Mouse (Mus musculus) liver, adult 2 months (tissue): ENCODE data around the gene 1110008P14Rik.

Source experiments
- CTCF ChIP-seq: fragments of 200-500 bp; IDR thresholded peaks from 2 replicates; pipeline ENCODE4 v1.5.1; 2011; ENCODE audit warnings: low read depth, low read length, control low read depth
- POLR2A ChIP-seq: fragments of 200-500 bp; IDR thresholded peaks from 2 replicates; pipeline ENCODE4 v1.6.1; 2011; ENCODE audit warnings: low read length, control low read depth; ENCODE audit not compliant: insufficient read depth; ENCODE audit errors: extremely low read depth

DNA sequence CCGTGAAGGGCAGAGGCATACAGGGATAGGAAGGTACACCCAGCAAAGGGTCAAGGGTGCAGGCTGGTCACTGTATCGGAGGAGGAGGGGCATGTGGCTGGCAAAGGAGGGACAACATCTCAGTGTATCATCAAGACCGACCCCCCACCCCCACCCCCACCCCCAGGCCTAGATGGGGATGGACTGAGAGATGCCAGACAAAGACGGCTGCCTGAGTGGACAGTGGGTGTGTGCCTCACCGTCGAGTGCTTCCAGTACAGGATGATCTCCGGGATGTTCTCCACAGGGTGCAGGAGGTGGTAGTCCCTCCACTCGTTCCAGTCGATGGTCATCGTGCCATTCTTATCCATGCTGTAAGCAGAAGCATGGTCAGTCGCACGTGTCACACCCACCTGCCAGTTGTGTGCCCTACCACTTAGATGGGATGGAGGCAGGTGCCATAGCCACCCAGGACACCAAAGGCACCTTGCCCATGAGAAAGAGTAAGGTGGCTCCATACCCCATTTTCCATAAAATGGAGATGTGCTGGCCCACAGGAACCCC, 38.4 kb upstream of the 1110008P14Rik start:
- TF ChIP-seq POLR2A (0 out of 2 replicates have a peak, but pooled peaks have one; percentile 35), CTCF (no peak)
